15 mouse cellular contexts compared by ENCODE assay signal in the genomic region with DNA sequence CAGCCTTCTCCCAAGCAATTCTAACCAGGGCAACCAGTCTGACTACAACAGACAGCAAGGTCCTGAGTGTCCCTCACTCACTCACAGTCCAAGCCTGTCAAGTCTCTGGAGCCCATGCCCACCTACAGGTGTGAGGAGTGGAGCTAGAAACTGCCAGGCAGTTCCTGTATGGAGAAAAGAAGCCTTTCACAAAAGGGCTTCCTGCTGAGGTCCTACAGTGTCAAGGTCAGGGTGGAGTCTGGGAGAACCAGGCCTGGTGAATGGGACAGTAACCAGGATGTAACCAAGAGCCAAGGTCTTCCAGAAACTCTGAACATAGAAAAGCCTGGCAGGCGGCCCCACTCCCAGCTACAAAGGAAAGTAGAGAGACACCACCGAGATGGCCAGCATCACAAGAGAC.
"Had no signal": no experiment of that assay in that cellular context is flagged by ENCODE, and none has a peak within 500 bp of the region (broad histone marks: within the 10 kb centered on the region; RNA-seq: fewer than 3 reads in every experiment).

No protein-coding gene starts in this region.

- H3K4me2 ChIP-seq: lung, embryonic 15.5 days; midbrain, embryonic 11.5 days; midbrain, embryonic 13.5 days; midbrain, embryonic 15.5 days; neural tube, embryonic 12.5 days had no signal

- H3K9ac ChIP-seq: lung, embryonic 15.5 days; midbrain, embryonic 13.5 days; midbrain, embryonic 15.5 days; neural tube, embryonic 12.5 days had no signal

- H3K9me3 ChIP-seq: lung, embryonic 15.5 days; midbrain, embryonic 13.5 days; midbrain, embryonic 15.5 days; neural tube, embryonic 12.5 days had no signal

- H3K27ac ChIP-seq: lung, embryonic 15.5 days; macrophage; midbrain, embryonic 13.5 days; midbrain, embryonic 15.5 days; neural tube, embryonic 12.5 days had no signal

- DNase-seq: lung, adult 2 months; lung, postnatal 14 days; lung, postnatal 36 days; right cerebral cortex, postnatal 14 days; thymus, adult 18-20 months; thymus, postnatal 14 days; thymus, postnatal 36 days had no signal

- H3K4me3 ChIP-seq: lung, embryonic 15.5 days; megakaryocyte, embryonic 14.5 days; midbrain, embryonic 13.5 days; midbrain, embryonic 15.5 days; neural tube, embryonic 12.5 days had no signal

- ATAC-seq: lung, postnatal 0 days; midbrain, embryonic 13.5 days; midbrain, embryonic 15.5 days had no signal

- H3K27me3 ChIP-seq: lung, embryonic 15.5 days; midbrain, embryonic 13.5 days; midbrain, embryonic 15.5 days; neural tube, embryonic 12.5 days had no signal

- H3K4me1 ChIP-seq: lung, embryonic 15.5 days; midbrain, embryonic 13.5 days; midbrain, embryonic 15.5 days; neural tube, embryonic 12.5 days had no signal

- H3K36me3 ChIP-seq: lung, embryonic 15.5 days; midbrain, embryonic 13.5 days; midbrain, embryonic 15.5 days; neural tube, embryonic 12.5 days had no signal
